Mouse (Mus musculus) mesoderm, embryonic 11.5 days (tissue): ENCODE measurements around the gene Zdhhc3.

Experiments
- DNase-seq: peaks from one replicate; pipeline ENCODE4 v3.0.0-alpha.2; 2012; ENCODE audit warnings: low read depth, low spot score

Gene Zdhhc3

GRCm38 (mm10) chr9:123115566-123115965 is 2.6 kb upstream of the Zdhhc3 start:
- DNase-seq: no peak

- DNase-seq: no peak
Observed at GRCm38 (mm10) chr9:123113931-123114330, 926 bp upstream of the Zdhhc3 start.

GRCm38 (mm10) chr9:123111751-123112221 is 1.2 kb downstream of the Zdhhc3 start:
- no peak for DNase-seq

- no peak for DNase-seq
Observed at GRCm38 (mm10) chr9:123109188-123109587, 3.8 kb downstream of the Zdhhc3 start.

GRCm38 (mm10) chr9:123107186-123107585 is 5.8 kb downstream of the Zdhhc3 start:
- no peak for DNase-seq

GRCm38 (mm10) chr9:123104362-123104761 is 8.6 kb downstream of the Zdhhc3 start:
- DNase-seq: no peak

- no peak for DNase-seq
Observed at GRCm38 (mm10) chr9:123103425-123103824, 9.6 kb downstream of the Zdhhc3 start.

GRCm38 (mm10) chr9:123099631-123100455 is 13.2 kb downstream of the Zdhhc3 start:
- DNase-seq: no peak

GRCm38 (mm10) chr9:123090844-123091243 is 22.2 kb downstream of the Zdhhc3 start:
- DNase-seq: no peak

GRCm38 (mm10) chr9:123087558-123087957 is 25.4 kb downstream of the Zdhhc3 start:
- DNase-seq: no peak

- no peak for DNase-seq
Observed at GRCm38 (mm10) chr9:123085373-123085772, 27.6 kb downstream of the Zdhhc3 start.

- no peak for DNase-seq
Observed at GRCm38 (mm10) chr9:123080796-123081195, 32.2 kb downstream of the Zdhhc3 start.

- no peak for DNase-seq
Observed at GRCm38 (mm10) chr9:123080355-123080754, 32.6 kb downstream of the Zdhhc3 start.

- no peak for DNase-seq
Observed at GRCm38 (mm10) chr9:123079149-123079548, 33.9 kb downstream of the Zdhhc3 start.

GRCm38 (mm10) chr9:123060172-123060571 is 52.8 kb downstream of the Zdhhc3 start:
- no peak for DNase-seq

GRCm38 (mm10) chr9:123058724-123059292 is 54.2 kb downstream of the Zdhhc3 start:
- no peak for DNase-seq

- no peak for DNase-seq
Observed at GRCm38 (mm10) chr9:123047665-123048064, 65.3 kb downstream of the Zdhhc3 start.

GRCm38 (mm10) chr9:123034426-123034825 is 78.6 kb downstream of the Zdhhc3 start, which contains the start of gene Tgm4:
TSS of gene Tgm4 (plus strand) at chr9:123034726.
- no peak for DNase-seq

GRCm38 (mm10) chr9:123031496-123032246 is 81.3 kb downstream of the Zdhhc3 start:
- no peak for DNase-seq

GRCm38 (mm10) chr9:123024201-123024600 is 88.8 kb downstream of the Zdhhc3 start:
- no peak for DNase-seq

GRCm38 (mm10) chr9:123021636-123022379 is 91.2 kb downstream of the Zdhhc3 start:
- peak; percentile 40 for DNase-seq
